Mouse (Mus musculus): ENCODE data around the gene Trpm6. TPM values are rescaled to one million over a fixed set of nuclear protein-coding genes. Genes with fewer than 3 reads are reported as not detected.

Trpm6 gene
- polyA plus RNA-seq, 1 experiment from 2014 or later = 0.18 TPM

- no peak for ATAC-seq (ENCODE audit: insufficient read depth, low FRiP score, low read depth)
- 85% methylated on average over 4 of the region's 4 CpGs for WGBS
Measured at GRCm38 (mm10) chr19:18735901-18736300, 13.9 kb upstream of the Trpm6 start.

GRCm38 (mm10) chr19:18739146-18739545, 10.6 kb upstream of the Trpm6 start:
- Histone ChIP-seq H3K4me2 (no peak overlapping the region), H3K36me3 (no peaks in the 10 kb centered on the region), H3K9ac (no peak overlapping the region), H3K4me1 (no peaks in the 10 kb centered on the region), H3K4me3 (replicated peaks) (no peak overlapping the region), H3K27me3 (replicated peaks) (no peaks in the 10 kb centered on the region), H3K27ac (no peak overlapping the region), H3K9me3 (no peaks in the 10 kb centered on the region)
- 72% methylated on average over 7 of the region's 7 CpGs for WGBS
- ATAC-seq (ENCODE audit: insufficient read depth, low FRiP score, low read depth) = no peak

More at GRCm38 (mm10) chr19:18735901-18736300, 13.9 kb upstream of the Trpm6 start:
- H3K36me3 ChIP-seq = no peaks in the 10 kb centered on the region
- H3K9ac ChIP-seq = no peak overlapping the region
- H3K4me2 ChIP-seq = no peak overlapping the region
- H3K27me3 ChIP-seq (replicated peaks) = no peaks in the 10 kb centered on the region
- no peak overlapping the region for H3K27ac ChIP-seq
- H3K4me3 ChIP-seq (replicated peaks) = no peak overlapping the region
- no peaks in the 10 kb centered on the region for H3K4me1 ChIP-seq
- no peaks in the 10 kb centered on the region for H3K9me3 ChIP-seq

GRCm38 (mm10) chr19:18743946-18744345, 5.8 kb upstream of the Trpm6 start:
- H3K27ac ChIP-seq = no peak overlapping the region
- no peak for ATAC-seq (ENCODE audit: insufficient read depth, low FRiP score, low read depth)
- no peak overlapping the region for H3K9ac ChIP-seq
- no peaks in the 10 kb centered on the region for H3K27me3 ChIP-seq (replicated peaks)
- H3K4me2 ChIP-seq = no peak overlapping the region
- no peaks in the 10 kb centered on the region for H3K36me3 ChIP-seq
- H3K9me3 ChIP-seq = no peaks in the 10 kb centered on the region
- no peak overlapping the region for H3K4me3 ChIP-seq (replicated peaks)
- WGBS = 71% methylated on average over 5 of the region's 5 CpGs
- H3K4me1 ChIP-seq = no peaks in the 10 kb centered on the region

GRCm38 (mm10) chr19:18746576-18747340, 3.0 kb upstream of the Trpm6 start:
- Histone ChIP-seq H3K36me3 (no peaks in the 10 kb centered on the region), H3K9me3 (no peaks in the 10 kb centered on the region), H3K27ac (no peak overlapping the region), H3K4me3 (replicated peaks) (no peak overlapping the region), H3K27me3 (replicated peaks) (no peaks in the 10 kb centered on the region), H3K9ac (no peak overlapping the region), H3K4me1 (no peaks in the 10 kb centered on the region), H3K4me2 (no peak overlapping the region)
- no peak for ATAC-seq (ENCODE audit: insufficient read depth, low FRiP score, low read depth)
- WGBS = 81% methylated on average over 5 of the region's 5 CpGs

DNA sequence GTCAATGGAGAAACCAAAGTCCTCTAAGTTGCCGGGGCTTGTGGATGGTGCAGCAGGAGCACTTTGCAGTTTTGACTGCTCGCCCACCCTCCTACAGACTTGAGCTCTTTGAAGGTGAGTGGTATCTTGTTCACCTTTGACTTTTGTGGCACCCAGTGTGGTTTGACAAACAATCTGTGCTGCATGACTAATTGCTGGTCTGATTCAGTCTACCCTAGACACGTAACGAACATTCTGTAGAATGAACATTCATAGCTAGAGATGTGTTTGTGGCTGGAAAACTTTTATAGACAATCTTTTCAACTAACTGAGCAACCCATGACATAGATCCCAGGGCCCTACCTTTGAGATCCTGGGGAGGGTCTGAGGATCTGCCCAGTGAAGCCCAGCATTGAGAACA, 2.4 kb upstream of the Trpm6 start:
- Histone ChIP-seq H3K9ac (no peak overlapping the region), H3K4me3 (replicated peaks) (no peak overlapping the region), H3K27me3 (replicated peaks) (no peaks in the 10 kb centered on the region), H3K36me3 (no peaks in the 10 kb centered on the region), H3K4me2 (no peak overlapping the region), H3K27ac (no peak overlapping the region), H3K9me3 (no peaks in the 10 kb centered on the region), H3K4me1 (no peaks in the 10 kb centered on the region)
- WGBS = 89% methylated on average over 4 of the region's 4 CpGs
- ATAC-seq (ENCODE audit: insufficient read depth, low FRiP score, low read depth) = no peak

DNA sequence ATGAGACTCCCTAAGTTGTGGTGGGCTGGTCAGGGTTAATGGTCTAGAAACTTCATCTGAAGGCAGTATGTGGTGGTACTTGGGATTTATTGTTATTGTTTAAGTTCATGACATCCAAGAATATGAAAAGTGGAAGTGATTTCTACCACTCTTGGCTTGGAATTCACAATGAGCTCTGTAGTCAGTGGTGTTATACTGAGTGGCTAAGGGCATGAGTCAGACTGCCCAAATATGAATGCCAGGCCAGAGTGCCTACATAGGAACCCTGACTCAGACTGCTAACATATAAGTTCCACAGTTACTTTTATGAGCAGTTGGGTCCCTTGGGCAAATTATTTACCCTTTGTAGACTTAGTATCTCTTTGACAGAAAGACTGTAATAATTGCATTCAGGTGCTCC, 7.4 kb downstream of the Trpm6 start:
- H3K9ac ChIP-seq = no peak overlapping the region
- no peak overlapping the region for H3K4me3 ChIP-seq (replicated peaks)
- no peak overlapping the region for H3K4me2 ChIP-seq
- no peaks in the 10 kb centered on the region for H3K4me1 ChIP-seq
- no peaks in the 10 kb centered on the region for H3K36me3 ChIP-seq
- no peak for ATAC-seq (ENCODE audit: insufficient read depth, low FRiP score, low read depth)
- no peaks in the 10 kb centered on the region for H3K27me3 ChIP-seq (replicated peaks)
- no peaks in the 10 kb centered on the region for H3K9me3 ChIP-seq
- H3K27ac ChIP-seq = no peak overlapping the region

DNA sequence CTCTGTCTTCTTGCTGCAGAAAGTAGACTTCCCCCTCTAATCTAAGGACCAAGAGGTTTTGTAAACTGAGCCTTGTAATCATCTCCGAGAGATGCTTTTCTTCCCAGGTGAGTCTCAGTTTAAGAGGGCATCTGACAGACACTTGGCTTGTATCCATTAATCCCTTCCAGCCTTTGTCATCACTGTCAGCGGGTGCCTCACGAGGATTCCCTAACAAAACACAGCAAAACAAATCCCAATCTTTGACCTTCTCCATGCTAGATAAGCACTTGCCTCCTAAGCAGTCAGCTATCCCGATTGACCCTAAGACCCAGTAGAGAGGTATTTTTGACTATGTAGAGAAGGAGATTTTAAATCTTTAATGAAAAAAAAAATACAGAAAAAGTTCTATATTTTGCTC, 7.9 kb downstream of the Trpm6 start:
- Histone ChIP-seq H3K4me3 (replicated peaks) (no peak overlapping the region), H3K27me3 (replicated peaks) (no peaks in the 10 kb centered on the region), H3K36me3 (no peaks in the 10 kb centered on the region), H3K4me1 (no peaks in the 10 kb centered on the region), H3K4me2 (no peak overlapping the region), H3K9me3 (no peaks in the 10 kb centered on the region), H3K9ac (no peak overlapping the region), H3K27ac (no peak overlapping the region)
- WGBS = 51% methylated on average over 4 of the region's 4 CpGs
- no peak for ATAC-seq (ENCODE audit: insufficient read depth, low FRiP score, low read depth)

DNA sequence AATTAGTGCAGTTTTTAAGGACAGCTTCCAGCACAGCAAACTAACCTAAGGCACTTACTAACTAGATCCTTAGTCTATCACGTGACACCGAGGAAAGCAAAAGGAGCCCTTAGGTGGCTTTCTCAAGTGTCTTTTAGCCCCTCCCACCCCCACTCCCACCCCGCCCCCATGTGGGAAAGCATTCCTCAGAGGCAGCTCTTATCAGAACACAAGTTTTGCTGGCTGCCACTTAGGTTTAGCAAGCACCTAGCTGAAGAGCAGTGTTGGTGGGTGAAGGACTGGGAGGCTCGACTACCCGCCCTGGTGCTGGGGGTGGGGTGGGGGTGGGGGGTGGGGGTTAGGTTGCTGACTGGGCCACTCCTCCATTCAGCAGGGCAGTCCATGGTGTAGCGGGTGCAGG, 8.5 kb downstream of the Trpm6 start:
- Histone ChIP-seq H3K4me2 (no peak overlapping the region), H3K9me3 (no peaks in the 10 kb centered on the region), H3K4me1 (no peaks in the 10 kb centered on the region), H3K27me3 (replicated peaks) (no peaks in the 10 kb centered on the region), H3K36me3 (no peaks in the 10 kb centered on the region), H3K9ac (no peak overlapping the region), H3K4me3 (replicated peaks) (no peak overlapping the region), H3K27ac (no peak overlapping the region)
- ATAC-seq (ENCODE audit: insufficient read depth, low FRiP score, low read depth) = peak; percentile 22; the same call in 1 of the 2 replicates
- WGBS = 43% methylated on average over 6 of the region's 6 CpGs

DNA sequence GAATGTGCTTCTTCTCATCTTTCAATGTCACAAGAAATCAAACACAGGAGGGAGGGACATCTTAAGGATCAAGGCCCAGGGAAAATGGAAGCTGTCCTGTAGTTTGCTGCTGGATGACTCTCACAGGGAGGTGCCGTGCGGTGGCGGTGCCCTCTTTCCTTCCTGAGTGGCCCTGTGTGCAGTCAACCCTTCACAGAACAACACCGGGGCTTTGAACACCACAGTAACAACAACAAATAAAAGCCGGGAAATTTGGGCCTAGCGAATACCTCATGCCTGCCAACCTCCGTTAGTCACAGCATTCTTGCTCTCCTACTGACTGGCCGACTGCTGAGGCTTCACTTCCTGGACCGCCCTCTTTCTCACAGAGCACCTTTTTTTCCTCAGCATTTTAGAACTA, 9.1 kb downstream of the Trpm6 start:
- Histone ChIP-seq H3K4me2 (no peak overlapping the region), H3K36me3 (no peaks in the 10 kb centered on the region), H3K4me3 (replicated peaks) (no peak overlapping the region), H3K4me1 (no peaks in the 10 kb centered on the region), H3K9ac (no peak overlapping the region), H3K27ac (no peak overlapping the region), H3K9me3 (no peaks in the 10 kb centered on the region), H3K27me3 (replicated peaks) (no peaks in the 10 kb centered on the region)
- WGBS = 56% methylated on average over 9 of the region's 9 CpGs
- ATAC-seq (ENCODE audit: insufficient read depth, low FRiP score, low read depth) = no peak

GRCm38 (mm10) chr19:18766399-18766798, 16.6 kb downstream of the Trpm6 start:
- Histone ChIP-seq H3K9ac (no peak overlapping the region), H3K4me1 (no peaks in the 10 kb centered on the region), H3K4me3 (replicated peaks) (no peak overlapping the region), H3K27me3 (replicated peaks) (no peaks in the 10 kb centered on the region), H3K4me2 (no peak overlapping the region), H3K9me3 (no peaks in the 10 kb centered on the region), H3K27ac (no peak overlapping the region), H3K36me3 (no peaks in the 10 kb centered on the region)
- WGBS = 68% methylated on average over 5 of the region's 5 CpGs
- ATAC-seq (ENCODE audit: insufficient read depth, low FRiP score, low read depth) = no peak

DNA sequence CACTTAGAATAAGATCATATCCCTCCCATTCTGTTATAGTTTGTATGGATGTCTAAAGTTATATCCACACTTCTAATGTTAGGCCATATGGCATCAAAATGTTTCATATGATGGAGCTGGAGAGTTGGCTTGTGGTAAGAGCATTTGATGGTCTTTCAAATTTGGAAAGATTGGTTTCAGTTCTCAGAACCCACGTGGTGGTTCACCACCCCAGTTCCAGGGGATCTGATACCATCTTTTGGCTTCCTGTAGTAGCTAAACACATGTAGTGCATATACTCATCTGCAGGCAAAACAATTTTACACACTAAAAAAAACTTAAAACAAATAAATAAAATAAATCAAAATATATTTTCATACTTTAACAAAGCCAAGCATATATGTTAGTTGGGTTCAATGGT, 21.3 kb downstream of the Trpm6 start:
- WGBS = 57% methylated on average over 1 of the region's 1 CpGs
- ATAC-seq (ENCODE audit: insufficient read depth, low FRiP score, low read depth) = no peak

DNA sequence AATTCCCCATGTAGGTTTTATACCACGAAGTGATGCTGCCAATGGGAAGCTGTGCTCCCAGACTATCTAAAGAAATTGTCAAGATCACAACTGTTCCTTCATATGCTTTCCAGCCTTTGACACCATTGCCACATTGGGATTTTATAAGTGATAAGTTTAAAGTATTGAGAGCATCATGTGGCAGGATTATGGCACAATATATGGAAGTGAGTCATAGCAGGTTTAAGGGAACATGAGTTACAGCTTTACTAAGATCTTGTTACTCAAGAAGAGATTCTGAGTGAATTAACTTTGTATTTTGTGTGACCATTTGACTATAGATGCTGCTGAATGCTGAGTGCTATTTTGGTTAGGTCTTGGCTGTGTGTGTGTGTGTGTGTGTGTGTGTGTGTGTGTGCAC, 21.8 kb downstream of the Trpm6 start:
- H3K27me3 ChIP-seq (replicated peaks) = no peaks in the 10 kb centered on the region

More for the DNA sequence above, 21.3 kb downstream of the Trpm6 start:
- no peak overlapping the region for H3K4me2 ChIP-seq
- no peak overlapping the region for H3K27ac ChIP-seq
- H3K9ac ChIP-seq = no peak overlapping the region
- H3K4me1 ChIP-seq = no peaks in the 10 kb centered on the region
- H3K4me3 ChIP-seq (replicated peaks) = no peak overlapping the region
- H3K9me3 ChIP-seq = no peaks in the 10 kb centered on the region
- H3K36me3 ChIP-seq = no peaks in the 10 kb centered on the region
- H3K27me3 ChIP-seq (replicated peaks) = no peaks in the 10 kb centered on the region

More for the DNA sequence above, 21.8 kb downstream of the Trpm6 start:
- no peak overlapping the region for H3K27ac ChIP-seq
- H3K4me2 ChIP-seq = no peak overlapping the region
- no peak overlapping the region for H3K9ac ChIP-seq
- no peaks in the 10 kb centered on the region for H3K9me3 ChIP-seq
- no peaks in the 10 kb centered on the region for H3K4me1 ChIP-seq
- ATAC-seq (ENCODE audit: insufficient read depth, low FRiP score, low read depth) = no peak
- 82% methylated on average over 1 of the region's 1 CpGs for WGBS
- H3K4me3 ChIP-seq (replicated peaks) = no peak overlapping the region
- no peaks in the 10 kb centered on the region for H3K36me3 ChIP-seq

All from stomach, embryonic 15.5 days (tissue).